Mouse (Mus musculus): ENCODE measurements around the gene Galk2.

GRCm38 (mm10) chr2:125922149-125922548 lies 63.2 kb downstream of the Galk2 start:
- TF ChIP-seq CTCF (conservative IDR thresholded peaks at IDR 0.05; ENCODE audit: insufficient read depth, insufficient read length, low read depth, low read length) (no peak), POLR2A (IDR thresholded peaks at IDR 0.05; ENCODE audit: low read depth, low read length) (no peak)

Measured in kidney, adult 2 months (tissue).